15 mouse cellular contexts compared by ENCODE assay signal in genomic region chr14:51252206-51252605, GRCm38 (mm10). TPM values are rescaled to one million over a fixed set of nuclear protein-coding genes. Genes with fewer than 3 reads are reported as not detected.
A peak's percentile ranks its signal among the peaks of the same experiment; 100 is the strongest.
DNase-seq lines count a peak whose midpoint lies in the region; ATAC-seq lines count a peak whose summit lies in the region.
"Had no signal": no experiment of that assay in that cellular context is flagged by ENCODE, and none has a peak within 500 bp of the region (broad histone marks: within the 10 kb centered on the region; RNA-seq: fewer than 3 reads in every experiment).

No protein-coding gene starts in this region.

- peak; percentile 57 for ATAC-seq in granulocyte monocyte progenitor cell, adult 5-6 weeks (replicated peaks; ENCODE audit: poor library complexity, severe bottlenecking)
- peak; percentile 45 for ATAC-seq in megakaryocyte progenitor cell, adult 5-6 weeks (replicated peaks; ENCODE audit: poor library complexity)

- DNase-seq in 3T3-L1 (ENCODE audit: low read depth, low spot score): peak; percentile 55

RNA-seq across cellular contexts. Expression of gene Rnase2a, which starts 3.7 kb away (rescaled TPM):
- total RNA-seq in granulocyte monocyte progenitor cell, adult 5-6 weeks (2014; fragmentation: Nextera tagmentation): not detected in 2 replicates
- total RNA-seq in granulocyte monocyte progenitor cell, adult 5-6 weeks (2017): not detected in 2 replicates
- not detected in 2 replicates for total RNA-seq in megakaryocyte progenitor cell, adult 5-6 weeks (2015)
- not detected in 2 replicates for total RNA-seq in megakaryocyte progenitor cell, adult 5-6 weeks (2017)
- total RNA-seq: adrenal gland, postnatal 4 days; CH12.LX; ES-E14; G1E; MEL had no signal

RNA-seq across cellular contexts. Expression of gene Ear14, which starts 49.0 kb away (rescaled TPM):
- total RNA-seq in granulocyte monocyte progenitor cell, adult 5-6 weeks (2014; fragmentation: Nextera tagmentation): not detected in 2 replicates
- total RNA-seq in granulocyte monocyte progenitor cell, adult 5-6 weeks (2017): not detected in 2 replicates
- not detected in 2 replicates for total RNA-seq in megakaryocyte progenitor cell, adult 5-6 weeks (2015)
- not detected in 2 replicates for total RNA-seq in megakaryocyte progenitor cell, adult 5-6 weeks (2017)
- total RNA-seq: adrenal gland, adult 18-20 months; adrenal gland, adult 2 months; adrenal gland, adult 8-10 months; adrenal gland, postnatal 10 days; adrenal gland, postnatal 14 days; adrenal gland, postnatal 25 days; adrenal gland, postnatal 36 days; adrenal gland, postnatal 4 days; CH12.LX; ES-E14; MEL had no signal

RNA-seq across cellular contexts. Expression of gene Ang2, which starts 53.3 kb away (rescaled TPM):
- not detected in 2 replicates for total RNA-seq in granulocyte monocyte progenitor cell, adult 5-6 weeks (2014; fragmentation: Nextera tagmentation)
- not detected in 2 replicates for total RNA-seq in granulocyte monocyte progenitor cell, adult 5-6 weeks (2017)
- total RNA-seq in megakaryocyte progenitor cell, adult 5-6 weeks (2015): not detected in 2 replicates
- not detected in 2 replicates for total RNA-seq in megakaryocyte progenitor cell, adult 5-6 weeks (2017)
- total RNA-seq: adrenal gland, adult 18-20 months; adrenal gland, adult 2 months; adrenal gland, adult 8-10 months; adrenal gland, postnatal 10 days; adrenal gland, postnatal 14 days; adrenal gland, postnatal 25 days; adrenal gland, postnatal 36 days; adrenal gland, postnatal 4 days; CH12.LX; ES-E14; G1E; MEL had no signal
